8 mouse cellular contexts compared by ENCODE assay signal in the genomic region with DNA sequence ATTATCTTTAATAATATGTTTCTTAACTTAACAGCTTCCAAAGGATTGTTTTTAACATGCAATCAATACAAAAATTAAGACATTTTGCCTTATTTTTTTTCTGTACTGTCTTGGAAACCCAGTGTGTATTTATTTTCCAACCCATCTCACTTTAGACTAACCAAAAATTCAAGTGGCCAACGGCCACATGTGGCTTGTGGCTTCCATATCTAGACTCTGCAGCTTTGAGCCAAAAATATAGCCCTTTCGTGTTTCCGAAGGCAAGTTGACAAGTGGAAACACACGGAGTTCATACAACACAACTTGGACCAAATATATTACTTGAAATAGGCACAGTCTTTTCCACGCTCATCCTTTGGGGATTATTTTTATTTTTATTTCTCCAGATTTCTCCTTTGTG. TPM values are rescaled to one million over a fixed set of nuclear protein-coding genes. Genes with fewer than 3 reads are reported as not detected.
DNase-seq lines count a peak whose midpoint lies in the region; ATAC-seq lines count a peak whose summit lies in the region.

No protein-coding gene starts in this region.

- intact Hi-C loops in heart, postnatal 36 days (cut with DNase I) = loop anchor here (2.0 kb wide), 1 partner anchor 38 kb away; a partner anchor contains a TSS

- peaks cover 73% of the 10 kb centered on the region for H3K27me3 ChIP-seq in midbrain, embryonic 10.5 days (ENCODE audit: low read depth, poor library complexity, severe bottlenecking)
- peaks cover 54% of the 10 kb centered on the region for H3K27me3 ChIP-seq in midbrain, embryonic 16.5 days (ENCODE audit: control insufficient read depth, insufficient read depth, low read depth, low read length)
- H3K27me3 ChIP-seq in stomach, embryonic 15.5 days (replicated peaks) = 0 out of 2 replicates have a peak, but pooled peaks cover 4% of the 10 kb centered on the region

- H3K4me2 ChIP-seq in midbrain, embryonic 16.5 days (ENCODE audit: low read length) = no peak overlapping the region
- H3K4me2 ChIP-seq in stomach, embryonic 15.5 days = peak overlapping the region; percentile 95

- peaks cover 14% of the 10 kb centered on the region for H3K4me1 ChIP-seq in midbrain, embryonic 10.5 days
- no peaks in the 10 kb centered on the region; the same call in 1 of the 2 replicates for H3K4me1 ChIP-seq in midbrain, embryonic 16.5 days (ENCODE audit: control insufficient read depth, insufficient read depth, low read length)
- H3K4me1 ChIP-seq in stomach, embryonic 15.5 days = peaks cover 11% of the 10 kb centered on the region

- no peak overlapping the region for H3K9ac ChIP-seq in midbrain, embryonic 16.5 days (ENCODE audit: low read depth, low read length)
- no peak overlapping the region for H3K9ac ChIP-seq in stomach, embryonic 15.5 days

- no peaks in the 10 kb centered on the region for H3K9me3 ChIP-seq in midbrain, embryonic 10.5 days (replicated peaks)
- no peaks in the 10 kb centered on the region for H3K9me3 ChIP-seq in midbrain, embryonic 16.5 days (replicated peaks; ENCODE audit: control insufficient read depth, low read length, poor library complexity, severe bottlenecking)
- H3K9me3 ChIP-seq in stomach, embryonic 15.5 days = no peaks in the 10 kb centered on the region

- DNase-seq in heart, adult 11 months = peak; percentile 61
- DNase-seq in heart, postnatal 36 days = no peak
- no peak for DNase-seq in midbrain, embryonic 10.5 days (ENCODE audit: low spot score)
- peak; percentile 23 for DNase-seq in liver
- no peak for DNase-seq in spleen, postnatal 36 days (ENCODE audit: low spot score in 2 of 2)
- no peak for DNase-seq in frontal cortex, postnatal 10 days (ENCODE audit: low spot score in 2 of 2)

- no peak for ATAC-seq in midbrain, embryonic 16.5 days
- ATAC-seq in stomach, embryonic 15.5 days (ENCODE audit: insufficient read depth, low FRiP score, low read depth) = no peak

- no peak overlapping the region for H3K27ac ChIP-seq in midbrain, embryonic 10.5 days (replicated peaks)
- H3K27ac ChIP-seq in midbrain, embryonic 16.5 days (ENCODE audit: low read length) = no peak overlapping the region
- H3K27ac ChIP-seq in stomach, embryonic 15.5 days = no peak overlapping the region

- whole genome bisulfite sequencing in midbrain, embryonic 10.5 days = 77% methylated on average over 5 of the region's 5 CpGs
- WGBS in midbrain, embryonic 16.5 days = 78% methylated on average over 5 of the region's 5 CpGs
- 73% methylated on average over 5 of the region's 5 CpGs for WGBS in stomach, embryonic 15.5 days

- H3K36me3 ChIP-seq in midbrain, embryonic 10.5 days = no peaks in the 10 kb centered on the region
- H3K36me3 ChIP-seq in midbrain, embryonic 16.5 days (ENCODE audit: control insufficient read depth, insufficient read depth, low read length) = no peaks in the 10 kb centered on the region
- H3K36me3 ChIP-seq in stomach, embryonic 15.5 days = no peaks in the 10 kb centered on the region

- peak overlapping the region; percentile 82 for H3K4me3 ChIP-seq in midbrain, embryonic 10.5 days
- no peak overlapping the region for H3K4me3 ChIP-seq in midbrain, embryonic 16.5 days (ENCODE audit: low read depth, low read length)
- H3K4me3 ChIP-seq in stomach, embryonic 15.5 days (replicated peaks) = peak overlapping the region; percentile 73; the same call in 1 of the 2 replicates

RNA-seq across cellular contexts. Expression of a gene that starts 0.8 kb away (rescaled TPM):
- total RNA-seq in heart, postnatal 36 days (2021) = 10 to 100 TPM; 17.5 to 27.3 TPM
- 1.8 TPM in 2 replicates for polyA plus RNA-seq in midbrain, embryonic 10.5 days (2016; fragmentation: Nextera tagmentation; extraction: Ambion mirVana)
- polyA plus RNA-seq in midbrain, embryonic 16.5 days (2015; fragmentation: Nextera tagmentation; extraction: Ambion mirVana) = 0.15 and 0.34 TPM in 2 replicates
- polyA plus RNA-seq in stomach, embryonic 15.5 days (2015; fragmentation: Nextera tagmentation; extraction: Ambion mirVana) = 6.0 and 6.9 TPM in 2 replicates

RNA-seq across cellular contexts. Expression of a gene that starts 37.2 kb away (rescaled TPM):
- 10 to 100 TPM; 10.6 to 11.4 TPM for total RNA-seq in heart, postnatal 36 days (2021)
- polyA plus RNA-seq in midbrain, embryonic 10.5 days (2016; fragmentation: Nextera tagmentation; extraction: Ambion mirVana) = 23.5 and 23.6 TPM in 2 replicates
- polyA plus RNA-seq in midbrain, embryonic 16.5 days (2015; fragmentation: Nextera tagmentation; extraction: Ambion mirVana) = 12.4 and 14.2 TPM in 2 replicates
- polyA plus RNA-seq in stomach, embryonic 15.5 days (2015; fragmentation: Nextera tagmentation; extraction: Ambion mirVana) = 17.8 and 19.9 TPM in 2 replicates

Comparison
In these comparisons a context has a peak if more than half of its experiments do, and no peak if none do; other contexts are left out.
1. DNase-seq: peak in heart, adult 11 months (single experiment) and liver (single experiment); none in heart, postnatal 36 days (0 of 2), midbrain, embryonic 10.5 days (single experiment), spleen, postnatal 36 days (0 of 2) and frontal cortex, postnatal 10 days (0 of 2).